Mouse (Mus musculus) lung, adult 2 months (tissue): ENCODE results near the gene Gpr183.

ENCODE experiments used
- CTCF ChIP-seq: fragments of 200-500 bp; IDR thresholded peaks from 2 replicates; pipeline ENCODE4 v1.5.1; 2011; ENCODE audit warnings: mild to moderate bottlenecking, low read length, control low read depth; ENCODE audit not compliant: insufficient read depth
- POLR2A ChIP-seq: fragments of 200-500 bp; IDR thresholded peaks from 2 replicates; pipeline ENCODE4 v1.6.1; 2011; ENCODE audit warnings: low read depth, mild to moderate bottlenecking, control low read depth, low read length, borderline replicate concordance; ENCODE audit errors: extremely low read depth

DNA sequence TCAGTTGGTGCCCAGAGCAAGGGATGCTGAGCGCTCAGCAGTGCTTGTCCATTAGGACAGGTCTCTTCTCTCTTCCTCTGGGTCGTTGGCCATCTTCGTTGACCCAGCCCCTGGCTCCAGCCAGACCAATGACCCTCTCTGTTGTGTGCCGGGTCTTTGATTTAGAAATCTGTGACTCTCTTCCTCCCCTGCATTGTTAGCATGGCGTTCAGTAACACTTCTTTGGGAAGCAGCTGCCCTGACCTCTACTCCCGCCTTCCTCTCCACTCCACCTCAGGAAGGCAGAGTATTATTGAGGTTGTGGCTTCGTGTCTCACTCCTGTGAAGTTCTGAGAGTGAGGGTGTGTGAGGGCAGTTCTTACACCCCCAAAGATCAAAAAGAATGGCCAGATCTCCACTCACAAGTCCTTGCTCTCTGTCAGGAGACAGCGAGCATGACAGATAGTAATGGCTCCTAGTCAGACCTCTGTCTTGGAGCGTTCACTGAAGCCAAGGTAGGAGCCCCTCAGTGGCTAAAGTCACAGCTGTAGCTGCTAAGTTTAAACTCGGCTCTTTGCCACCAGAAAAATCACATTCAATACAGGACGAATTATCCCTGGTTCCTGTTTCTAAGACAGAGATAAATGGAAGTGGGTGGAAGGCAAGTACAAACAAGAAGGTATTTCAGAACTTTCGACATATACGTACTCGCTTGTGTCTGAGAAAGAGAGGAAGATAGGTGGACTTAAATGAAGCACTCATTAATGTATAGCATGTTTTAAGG, 2.7 kb downstream of the Gpr183 start:
- TF ChIP-seq POLR2A: no peak
- TF ChIP-seq CTCF: no peak
